Mouse (Mus musculus): ENCODE results near the gene Rnf216.

Rnf216 gene

DNA sequence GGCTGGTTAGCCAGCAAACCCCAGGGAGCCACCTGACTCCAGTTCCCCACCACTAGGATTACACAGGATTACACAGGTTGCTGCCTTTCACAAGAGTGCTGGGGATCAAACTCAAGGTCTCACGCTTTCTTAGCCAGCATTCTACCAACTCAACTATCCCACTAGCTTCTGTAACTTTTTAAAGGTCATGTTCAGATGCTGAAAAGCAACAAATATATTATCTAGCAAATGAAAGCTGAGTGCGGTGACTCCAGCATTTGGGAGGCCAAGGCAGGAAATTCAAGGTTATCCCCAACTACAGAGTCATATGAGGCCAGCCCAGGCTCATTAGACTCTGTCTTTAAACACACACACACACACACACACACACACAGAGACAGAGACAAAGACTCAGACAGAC is 9.6 kb downstream of the Rnf216 start:
- DNase-seq (ENCODE audit: extremely low spot score, low read depth, low spot score), result no peak

DNA sequence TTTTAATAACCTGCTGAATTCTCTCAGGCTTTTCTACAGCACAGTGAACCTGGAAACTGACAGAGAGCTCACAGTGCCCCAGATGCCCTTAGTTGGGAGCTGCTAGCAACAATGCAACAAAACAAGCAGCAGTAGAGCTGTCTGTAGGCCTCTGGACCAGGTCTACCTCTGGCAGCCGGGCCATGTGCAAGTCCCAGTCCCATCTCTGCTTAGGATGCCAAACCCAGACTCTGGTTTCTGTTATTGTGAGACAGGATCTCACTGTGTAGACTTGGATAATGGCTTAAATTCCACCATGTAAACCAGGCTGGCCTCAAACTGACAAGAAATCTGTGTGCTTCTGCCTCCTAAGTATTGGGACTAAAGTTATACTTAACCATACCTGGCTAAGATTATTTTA is 11.2 kb downstream of the Rnf216 start:
- DNase-seq (ENCODE audit: extremely low spot score, low read depth, low spot score), result no peak

- no peak for DNase-seq (ENCODE audit: extremely low spot score, low read depth, low spot score)
These were observed 17.5 kb downstream of the Rnf216 start for GRCm38 (mm10) chr5:143095256-143095655.

DNA sequence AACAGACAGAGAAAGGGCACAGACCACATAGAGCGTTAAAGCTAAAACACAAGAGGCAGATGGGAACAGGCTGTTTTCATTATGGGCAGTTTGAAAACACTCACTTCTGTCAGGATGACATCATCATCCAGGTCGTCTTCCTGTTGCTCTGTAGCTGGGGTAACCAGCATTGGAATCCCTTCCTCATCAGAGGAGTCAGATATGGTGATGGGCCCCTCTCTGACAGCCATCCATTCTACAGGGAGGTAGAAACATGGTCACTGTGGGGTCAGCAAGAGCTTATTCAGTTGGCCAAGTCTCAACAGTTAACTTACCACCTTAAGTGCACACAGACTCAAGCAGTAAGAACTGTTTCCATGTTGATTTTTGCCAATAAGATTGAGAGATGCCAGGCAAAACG is 19.9 kb downstream of the Rnf216 start:
- DNase-seq (ENCODE audit: extremely low spot score, low read depth, low spot score), result no peak

DNA sequence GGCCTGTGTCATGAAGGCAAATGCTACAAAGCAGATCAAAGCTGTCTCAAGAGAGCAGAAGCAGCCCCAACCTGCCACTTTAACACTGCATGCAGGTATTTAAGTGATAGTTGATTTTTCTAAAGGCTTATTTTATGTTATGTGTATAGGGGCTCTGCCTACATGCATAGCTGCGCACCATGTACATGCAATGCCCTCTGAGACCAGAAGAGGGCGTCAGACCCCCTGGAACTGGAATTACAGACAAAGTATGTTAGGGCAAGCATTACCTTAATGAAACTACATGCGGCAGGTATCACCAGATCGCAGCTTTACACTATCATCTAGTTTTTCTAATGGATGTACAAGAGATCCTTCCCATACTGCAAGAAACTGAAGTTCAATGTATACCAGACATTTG is 27.9 kb downstream of the Rnf216 start:
- no peak for DNase-seq (ENCODE audit: extremely low spot score, low read depth, low spot score)

DNA sequence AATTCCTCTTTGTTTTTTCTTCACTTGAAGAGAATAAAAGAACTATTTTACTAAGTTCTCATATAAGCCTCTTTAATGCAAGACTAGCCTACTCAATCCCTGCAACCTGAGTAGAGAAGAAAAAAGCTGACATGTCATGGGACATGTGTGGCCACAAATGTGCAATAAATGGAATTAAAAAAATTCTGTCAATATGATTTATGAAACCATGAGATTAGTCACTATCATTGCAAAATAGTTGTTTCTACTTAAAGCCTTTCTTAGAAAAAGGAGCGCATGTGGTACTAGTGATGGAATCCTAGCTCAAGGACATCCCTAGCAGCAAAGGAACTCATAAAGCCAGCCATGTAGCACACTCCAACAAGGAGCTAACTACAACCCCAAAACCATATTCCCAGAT is 33.0 kb downstream of the Rnf216 start:
- no peak for DNase-seq (ENCODE audit: extremely low spot score, low read depth, low spot score)

GRCm38 (mm10) chr5:143076603-143077143 is 36.1 kb downstream of the Rnf216 start:
- no peak for DNase-seq (ENCODE audit: extremely low spot score, low read depth, low spot score)

DNA sequence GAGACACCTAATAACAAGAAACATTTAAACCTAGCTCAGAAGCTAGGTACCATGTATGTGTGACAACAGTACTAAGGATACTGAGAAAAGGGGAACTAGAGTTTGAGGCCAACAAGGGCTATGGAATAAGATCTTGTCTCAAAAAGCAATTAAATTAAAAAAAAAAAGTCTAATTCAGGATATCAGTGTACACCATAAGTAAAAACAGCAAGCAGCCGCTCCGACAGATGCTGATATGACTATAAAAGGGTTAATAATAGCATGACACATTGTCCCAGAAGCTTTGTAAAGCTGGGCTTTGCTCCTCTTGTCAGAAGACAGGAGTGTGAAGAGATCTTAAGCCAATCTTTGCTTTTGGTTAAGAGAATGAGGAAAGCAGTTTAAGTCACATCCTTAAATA is 36.8 kb downstream of the Rnf216 start:
- DNase-seq (ENCODE audit: extremely low spot score, low read depth, low spot score), result no peak

DNA sequence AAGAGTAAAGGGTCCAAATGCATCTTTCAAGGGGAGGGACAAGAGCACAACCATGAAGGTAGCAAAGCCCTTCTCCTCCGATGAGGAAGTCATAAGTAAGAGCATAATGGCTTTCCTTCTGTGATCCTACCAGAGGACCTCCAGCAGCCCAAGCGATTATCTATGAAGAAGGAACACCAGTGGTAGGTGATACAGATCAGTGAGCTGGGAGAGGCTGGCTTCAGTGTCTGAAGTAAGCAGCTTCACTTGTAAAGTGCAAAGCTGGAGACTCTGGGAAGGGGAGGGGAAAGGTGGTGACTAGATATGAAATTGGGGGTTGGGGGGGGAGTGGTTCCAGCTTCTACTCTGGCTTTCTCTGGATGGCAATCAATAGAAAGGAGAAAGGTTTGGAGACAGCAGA is 43.7 kb downstream of the Rnf216 start:
- DNase-seq (ENCODE audit: extremely low spot score, low read depth, low spot score), result no peak

DNA sequence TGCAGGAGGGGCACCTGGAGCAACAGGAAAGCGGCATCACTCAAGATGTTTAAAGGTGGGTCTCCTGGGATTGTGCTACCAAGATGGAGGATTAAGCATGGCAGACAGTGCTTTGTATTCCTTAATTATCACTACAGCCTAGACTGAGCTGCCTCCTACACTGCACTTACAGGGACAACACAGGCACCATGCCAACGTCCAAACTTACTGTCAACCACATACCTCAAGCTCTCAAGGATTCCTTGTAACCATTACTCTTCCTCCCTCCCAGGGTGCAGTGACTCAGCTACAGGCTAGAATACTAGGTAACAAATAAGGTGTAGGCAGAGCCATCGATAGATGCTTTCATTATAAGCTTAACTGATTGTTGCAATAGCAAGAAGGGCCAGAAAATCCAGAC is 44.4 kb downstream of the Rnf216 start:
- no peak for DNase-seq (ENCODE audit: extremely low spot score, low read depth, low spot score)

- peak; percentile 67 for DNase-seq (ENCODE audit: extremely low spot score, low read depth, low spot score)
These were observed 46.2 kb downstream of the Rnf216 start for GRCm38 (mm10) chr5:143066551-143066958.

DNA sequence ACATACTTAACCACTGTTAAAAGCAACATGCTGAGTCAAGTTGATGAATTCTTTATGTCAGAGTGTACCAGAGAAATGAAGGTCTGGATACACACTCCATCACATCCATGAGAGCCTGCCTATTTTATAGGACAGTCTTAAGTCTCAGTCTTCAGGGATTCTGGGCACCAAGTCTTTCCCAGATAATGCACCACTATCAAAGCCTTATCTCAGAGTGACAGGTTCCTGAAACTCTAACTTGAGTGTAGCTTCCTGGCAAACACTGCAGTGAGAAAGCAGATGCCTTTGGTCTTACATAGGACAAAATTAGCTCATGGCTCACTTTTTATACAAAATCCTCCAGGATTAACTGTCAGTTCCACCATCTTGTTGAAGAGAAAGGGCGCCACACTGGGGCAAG is 46.7 kb downstream of the Rnf216 start:
- DNase-seq (ENCODE audit: extremely low spot score, low read depth, low spot score), result no peak

GRCm38 (mm10) chr5:143065230-143065629 is 47.6 kb downstream of the Rnf216 start:
- no peak for DNase-seq (ENCODE audit: extremely low spot score, low read depth, low spot score)

DNA sequence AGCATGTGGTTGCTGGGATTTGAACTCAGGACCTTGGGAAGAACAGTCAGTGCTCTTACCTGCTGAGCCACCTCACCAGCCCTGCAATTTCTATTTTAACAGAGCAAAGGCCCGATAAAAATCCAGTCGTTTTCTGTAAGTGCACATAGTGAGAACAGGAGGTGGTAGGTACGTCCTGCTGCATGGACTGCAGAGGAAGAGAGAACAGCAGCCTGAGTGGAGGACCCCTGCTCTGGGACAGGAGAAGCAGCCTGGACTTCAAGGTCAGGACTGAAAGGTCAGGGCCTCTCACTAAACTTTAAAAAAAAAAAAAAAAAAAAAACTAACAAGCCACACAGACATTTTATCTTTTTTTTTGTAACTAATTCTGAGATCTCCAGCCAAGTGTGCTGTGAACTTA is 50.5 kb downstream of the Rnf216 start:
- DNase-seq (ENCODE audit: extremely low spot score, low read depth, low spot score), result no peak

GRCm38 (mm10) chr5:143061511-143061910 is 51.3 kb downstream of the Rnf216 start:
- DNase-seq (ENCODE audit: extremely low spot score, low read depth, low spot score), result no peak

- no peak for DNase-seq (ENCODE audit: extremely low spot score, low read depth, low spot score)
These were observed 51.9 kb downstream of the Rnf216 start for GRCm38 (mm10) chr5:143060774-143061385.

DNA sequence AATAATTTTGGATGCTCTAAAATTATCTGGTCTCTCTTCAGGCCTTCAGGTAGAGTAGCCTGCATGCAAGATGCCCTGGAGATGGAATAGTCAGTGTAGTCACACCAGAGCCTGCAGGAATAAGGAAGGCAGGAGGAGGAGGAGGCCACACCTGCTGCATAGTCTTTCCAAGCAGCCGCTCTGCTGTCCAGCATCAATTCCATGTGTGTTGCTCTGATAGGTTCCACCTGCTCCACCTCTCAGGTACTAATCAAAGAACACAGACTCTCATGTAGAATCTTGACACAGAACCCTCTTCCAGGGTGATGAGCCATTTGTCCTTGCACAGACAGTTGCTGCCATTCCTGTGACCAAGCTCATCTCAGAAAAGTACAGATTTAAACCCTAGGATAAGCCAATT is 52.8 kb downstream of the Rnf216 start:
- DNase-seq (ENCODE audit: extremely low spot score, low read depth, low spot score), result no peak

GRCm38 (mm10) chr5:143059182-143059581 is 53.6 kb downstream of the Rnf216 start:
- DNase-seq (ENCODE audit: extremely low spot score, low read depth, low spot score), result no peak

GRCm38 (mm10) chr5:143058675-143059074 is 54.1 kb downstream of the Rnf216 start:
- DNase-seq (ENCODE audit: extremely low spot score, low read depth, low spot score), result no peak

GRCm38 (mm10) chr5:143058208-143058607 is 54.6 kb downstream of the Rnf216 start:
- no peak for DNase-seq (ENCODE audit: extremely low spot score, low read depth, low spot score)

GRCm38 (mm10) chr5:143057753-143058152 is 55.0 kb downstream of the Rnf216 start:
- no peak for DNase-seq (ENCODE audit: extremely low spot score, low read depth, low spot score)

DNA sequence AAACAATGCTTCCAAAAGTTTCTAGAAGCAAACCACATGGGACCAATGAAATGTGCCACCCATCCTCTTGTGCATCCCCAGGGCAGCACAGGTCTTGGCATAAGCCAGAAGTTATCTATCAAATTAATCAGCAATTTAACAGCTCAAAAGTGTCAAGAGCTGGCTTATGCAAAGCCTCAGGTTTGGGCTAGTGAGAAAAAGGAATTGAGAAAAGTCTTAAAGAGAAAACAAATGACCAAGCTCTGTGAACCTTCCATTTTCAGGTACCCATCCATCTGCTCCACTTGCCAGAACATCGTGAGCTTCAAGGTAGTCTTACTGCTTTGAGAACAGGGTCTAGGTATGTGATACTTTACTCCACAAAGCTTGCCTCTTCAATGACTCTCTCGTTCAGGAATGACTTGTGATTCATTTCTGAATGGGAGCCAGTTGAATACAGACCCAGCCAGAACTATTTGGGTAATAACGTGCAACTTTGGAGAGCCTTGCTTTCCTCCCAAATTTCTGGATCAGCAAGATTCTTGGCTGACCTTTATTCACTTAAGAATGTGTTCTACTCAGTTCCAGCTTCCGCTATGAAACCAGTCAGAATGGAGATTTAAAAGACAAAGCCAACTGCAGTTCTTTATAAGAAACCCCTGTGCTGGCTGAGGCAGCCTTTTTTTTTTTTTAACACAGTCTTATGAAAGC is 56.5 kb downstream of the Rnf216 start:
- DNase-seq (ENCODE audit: extremely low spot score, low read depth, low spot score), result no peak

All from hindlimb bud, embryonic 11.5 days (tissue).